Mouse (Mus musculus) kidney, postnatal 0 days (tissue): ENCODE results near the gene Tcaf2. TPM values are rescaled to one million over a fixed set of nuclear protein-coding genes. Genes with fewer than 3 reads are reported as not detected.

ENCODE experiments used
- ATAC-seq: fragments of 200-750 bp; cut with Nextera tagmentation; replicated peaks from 2 replicates; pipeline ENCODE4 v1.8.0; 2017; ENCODE audit warnings: low read depth, moderate number of reproducible peaks, moderate TSS enrichment, moderate library complexity; ENCODE audit not compliant: low FRiP score
- DNase-seq: peaks from one replicate; pipeline ENCODE4 v3.0.0-alpha.2; 2016; ENCODE audit warnings: low spot score
- H3K27ac ChIP-seq: fragments of 300-500 bp; sonication (generic); 2 replicates; pipeline ENCODE4 v1.5.1; 2014; ENCODE audit warnings: mild to moderate bottlenecking
- H3K27me3 ChIP-seq: fragments of 300-500 bp; sonication (generic); 2 replicates; pipeline ENCODE4 v1.6.1; 2014; ENCODE audit warnings: low read length, mixed read lengths; ENCODE audit not compliant: insufficient read depth
- H3K36me3 ChIP-seq: fragments of 300-500 bp; sonication (generic); 2 replicates; pipeline ENCODE4 v1.6.1; 2014; ENCODE audit warnings: low read length, mixed read lengths; ENCODE audit not compliant: insufficient read depth
- H3K4me1 ChIP-seq: fragments of 300-500 bp; sonication (generic); replicated peaks from 2 replicates; pipeline ENCODE4 v1.6.1; 2014; ENCODE audit warnings: antibody characterized with exemption, low read length, mixed read lengths; ENCODE audit not compliant: insufficient read depth
- H3K4me2 ChIP-seq: fragments of 300-500 bp; sonication (generic); 2 replicates; pipeline ENCODE4 v1.6.1; 2014; ENCODE audit warnings: mild to moderate bottlenecking, low read length, moderate library complexity, mixed read lengths
- H3K4me3 ChIP-seq: fragments of 300-500 bp; sonication (generic); replicated peaks from 2 replicates; pipeline ENCODE4 v1.5.1; 2014; ENCODE audit warnings: low read depth, low read length
- H3K9ac ChIP-seq: fragments of 300-500 bp; sonication (generic); 2 replicates; pipeline ENCODE4 v1.6.1; 2014; ENCODE audit warnings: low read depth, low read length
- H3K9me3 ChIP-seq: fragments of 300-500 bp; sonication (generic); replicated peaks from 2 replicates; pipeline ENCODE4 v1.6.1; 2016; ENCODE audit warnings: low read length, inconsistent platforms, mixed read lengths
- CTCF ChIP-seq: IDR thresholded peaks from 2 replicates; pipeline ENCODE4 v1.5.1; 2016; ENCODE audit warnings: antibody characterized with exemption, low read depth, mild to moderate bottlenecking, moderate library complexity
- WGBS: fragments of 180-500 bp; shearing (Covaris S2); extraction: QIAGEN DNeasy Blood & Tissue Kit; methylation state at CpG from one replicate; pipeline ENCODE4 v1.1.7; 2014; 5-methylcytosine and 5-hydroxymethylcytosine counted together
- polyA plus RNA-seq: library from polyadenylated mRNA; unstranded; fragments of >200 nt; fragmentation: Nextera tagmentation; extraction: Ambion mirVana; gene quantifications from 2 replicates; pipeline ENCODE4 v1.2.1, GENCODE M21; 2015

Tcaf2 gene
- polyA plus RNA-seq, 1 experiment from 2014 or later: 3.2 TPM

GRCm38 (mm10) chr6:42676011-42676410, 31.0 kb upstream of the Tcaf2 start:
- H3K27ac ChIP-seq: no peak overlapping the region
- no peaks in the 10 kb centered on the region for H3K27me3 ChIP-seq
- H3K4me1 ChIP-seq: no peaks in the 10 kb centered on the region
- 0 out of 2 replicates have a peak, but pooled peaks have one; percentile 5 for ATAC-seq
- H3K9me3 ChIP-seq: no peaks in the 10 kb centered on the region
- 96% methylated on average over 3 of the region's 3 CpGs for WGBS
- no peak overlapping the region for H3K4me2 ChIP-seq
- H3K36me3 ChIP-seq: peaks cover 30% of the 10 kb centered on the region
- no peak for TF ChIP-seq CTCF
- no peak overlapping the region for H3K9ac ChIP-seq
- no peak for DNase-seq
- H3K4me3 ChIP-seq: no peak overlapping the region

GRCm38 (mm10) chr6:42671767-42672166, 26.7 kb upstream of the Tcaf2 start:
- no peaks in the 10 kb centered on the region for H3K27me3 ChIP-seq
- 81% methylated on average over 1 of the region's 1 CpGs for WGBS
- DNase-seq (no peak), ATAC-seq (no peak)
- H3K27ac ChIP-seq: no peak overlapping the region
- no peak overlapping the region for H3K4me2 ChIP-seq
- TF ChIP-seq CTCF: no peak
- no peak overlapping the region for H3K4me3 ChIP-seq
- no peaks in the 10 kb centered on the region for H3K4me1 ChIP-seq
- peaks cover 16% of the 10 kb centered on the region for H3K36me3 ChIP-seq
- no peak overlapping the region for H3K9ac ChIP-seq
- H3K9me3 ChIP-seq: no peaks in the 10 kb centered on the region

- ATAC-seq: no peak
- Histone ChIP-seq H3K9me3 (no peaks in the 10 kb centered on the region), H3K27me3 (no peaks in the 10 kb centered on the region), H3K4me1 (no peaks in the 10 kb centered on the region), H3K4me2 (no peak overlapping the region), H3K4me3 (no peak overlapping the region), H3K27ac (no peak overlapping the region), H3K9ac (no peak overlapping the region), H3K36me3 (peaks cover 3% of the 10 kb centered on the region; the same call in 1 of the 2 replicates)
- no peak for DNase-seq
- WGBS: 86% methylated on average over 2 of the region's 2 CpGs
- TF ChIP-seq CTCF: no peak
These were observed 22.7 kb upstream of the Tcaf2 start for GRCm38 (mm10) chr6:42667722-42668121.

GRCm38 (mm10) chr6:42661739-42662138, 16.7 kb upstream of the Tcaf2 start:
- no peaks in the 10 kb centered on the region for H3K36me3 ChIP-seq
- H3K4me1 ChIP-seq: no peaks in the 10 kb centered on the region
- no peak for TF ChIP-seq CTCF
- no peaks in the 10 kb centered on the region for H3K9me3 ChIP-seq
- no peak for DNase-seq
- H3K27ac ChIP-seq: no peak overlapping the region
- no peak for ATAC-seq
- no peaks in the 10 kb centered on the region for H3K27me3 ChIP-seq
- 29% methylated on average over 2 of the region's 2 CpGs for WGBS
- no peak overlapping the region for H3K4me3 ChIP-seq
- no peak overlapping the region for H3K9ac ChIP-seq
- H3K4me2 ChIP-seq: no peak overlapping the region

DNA sequence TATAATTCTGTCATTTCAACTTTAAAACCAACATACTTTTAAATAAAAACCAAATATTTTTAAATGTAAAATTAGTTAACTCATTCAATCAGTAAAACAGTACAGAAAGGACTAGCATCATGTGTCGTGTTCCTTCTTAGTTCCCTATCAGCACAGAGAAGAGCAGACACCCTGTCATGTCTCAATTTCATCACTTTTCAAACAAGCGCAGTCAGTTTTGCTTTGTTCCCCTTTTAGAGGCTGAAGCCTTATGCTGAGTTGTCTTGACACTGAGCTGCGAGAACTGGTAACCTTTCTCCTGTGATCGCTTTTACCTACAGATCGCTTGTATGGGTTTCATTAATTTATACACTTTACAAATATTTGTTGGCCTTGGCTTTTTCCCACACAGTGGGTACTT, 10.7 kb downstream of the Tcaf2 start:
- no peaks in the 10 kb centered on the region for H3K4me1 ChIP-seq
- no peak for TF ChIP-seq CTCF
- H3K36me3 ChIP-seq: no peaks in the 10 kb centered on the region
- H3K27ac ChIP-seq: no peak overlapping the region
- no peak overlapping the region for H3K9ac ChIP-seq
- H3K27me3 ChIP-seq: no peaks in the 10 kb centered on the region
- no peaks in the 10 kb centered on the region for H3K9me3 ChIP-seq
- no peak for DNase-seq
- no peak overlapping the region for H3K4me2 ChIP-seq
- no peak for ATAC-seq
- H3K4me3 ChIP-seq: no peak overlapping the region
- 82% methylated on average over 5 of the region's 5 CpGs for WGBS

GRCm38 (mm10) chr6:42631395-42631794, 13.7 kb downstream of the Tcaf2 start:
- WGBS: 75% methylated on average over 4 of the region's 4 CpGs

DNA sequence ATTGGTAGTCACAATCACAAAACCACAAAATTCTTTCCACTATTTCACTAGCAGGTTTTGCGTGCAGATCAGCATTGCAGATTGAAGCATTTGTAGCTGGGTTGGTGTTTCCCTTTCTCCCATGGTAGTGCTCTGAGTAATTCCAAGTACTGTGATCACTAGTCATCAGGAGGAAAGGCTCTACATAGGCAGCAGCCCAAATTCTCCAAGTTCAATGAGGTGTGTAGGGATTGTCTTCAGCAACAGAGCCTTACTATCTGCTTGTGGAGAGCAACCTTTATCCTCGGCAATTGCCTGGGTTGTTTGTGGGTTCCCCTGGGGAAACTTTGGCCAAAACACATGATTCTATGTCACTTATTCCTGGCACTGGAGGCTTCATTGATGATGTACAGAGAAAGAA, 28.1 kb downstream of the Tcaf2 start:
- no peak overlapping the region for H3K9ac ChIP-seq
- no peak overlapping the region for H3K4me2 ChIP-seq
- H3K27me3 ChIP-seq: no peaks in the 10 kb centered on the region
- no peak for DNase-seq
- no peak overlapping the region for H3K4me3 ChIP-seq
- WGBS: 77% methylated on average over 2 of the region's 2 CpGs
- no peaks in the 10 kb centered on the region for H3K4me1 ChIP-seq
- H3K27ac ChIP-seq: no peak overlapping the region
- no peaks in the 10 kb centered on the region for H3K9me3 ChIP-seq
- no peaks in the 10 kb centered on the region for H3K36me3 ChIP-seq
- no peak for ATAC-seq
- TF ChIP-seq CTCF: no peak

More at GRCm38 (mm10) chr6:42631395-42631794, 13.7 kb downstream of the Tcaf2 start:
- Histone ChIP-seq H3K27ac (no peak overlapping the region), H3K9me3 (no peaks in the 10 kb centered on the region), H3K9ac (no peak overlapping the region), H3K36me3 (no peaks in the 10 kb centered on the region), H3K4me2 (no peak overlapping the region), H3K4me3 (no peak overlapping the region), H3K4me1 (no peaks in the 10 kb centered on the region), H3K27me3 (no peaks in the 10 kb centered on the region)
- ATAC-seq (no peak), DNase-seq (no peak)
- peak; percentile 44 for TF ChIP-seq CTCF
